Mouse (Mus musculus) lung, embryonic 15.5 days (tissue): Measurements from ENCODE around the gene Cnn2. TPM values are rescaled to one million over a fixed set of nuclear protein-coding genes. Genes with fewer than 3 reads are reported as not detected.

Experiments
- ATAC-seq: fragments of 200-750 bp; cut with Nextera tagmentation; 2 replicates; pipeline ENCODE4 v1.8.0; 2017; ENCODE audit warnings: moderate number of reproducible peaks, borderline replicate concordance; ENCODE audit not compliant: low FRiP score, low TSS enrichment; ENCODE audit errors: extremely low read depth
- H3K27ac ChIP-seq: fragments of 300-500 bp; sonication (generic); 2 replicates; pipeline ENCODE4 v1.5.1; 2015; ENCODE audit warnings: moderate library complexity, mild to moderate bottlenecking, inconsistent platforms
- H3K27me3 ChIP-seq: fragments of 300-500 bp; sonication (generic); 2 replicates; pipeline ENCODE4 v1.6.1; 2015; ENCODE audit warnings: inconsistent platforms
- H3K36me3 ChIP-seq: fragments of 300-500 bp; sonication (generic); 2 replicates; pipeline ENCODE4 v1.6.1; 2015; ENCODE audit warnings: inconsistent platforms
- H3K4me1 ChIP-seq: fragments of 300-500 bp; sonication (generic); 2 replicates; pipeline ENCODE4 v1.6.1; 2015; ENCODE audit warnings: inconsistent platforms
- H3K4me2 ChIP-seq: fragments of 300-500 bp; sonication (generic); 2 replicates; pipeline ENCODE4 v1.6.1; 2015; ENCODE audit warnings: inconsistent platforms, mild to moderate bottlenecking, moderate library complexity
- H3K4me3 ChIP-seq: fragments of 300-500 bp; sonication (generic); 2 replicates; pipeline ENCODE4 v1.5.1; 2015; ENCODE audit warnings: mild to moderate bottlenecking, inconsistent platforms
- H3K9ac ChIP-seq: fragments of 300-500 bp; sonication (generic); 2 replicates; pipeline ENCODE4 v1.6.1; 2015; ENCODE audit warnings: inconsistent platforms
- H3K9me3 ChIP-seq: fragments of 300-500 bp; sonication (generic); 2 replicates; pipeline ENCODE4 v1.6.1; 2016; ENCODE audit warnings: inconsistent platforms
- WGBS: fragments of 180-500 bp; shearing (Covaris S2); methylation state at CpG from one replicate; pipeline ENCODE4 v1.1.7; 2015; 5-methylcytosine and 5-hydroxymethylcytosine counted together
- polyA plus RNA-seq: library from polyadenylated mRNA; unstranded; fragments of >200 nt; fragmentation: Nextera tagmentation; extraction: Ambion mirVana; gene quantifications from 2 replicates; pipeline ENCODE4 v1.2.1, GENCODE M21; 2015

Gene Cnn2
- polyA plus RNA-seq, 1 experiment from 2014 or later: 375 TPM

DNA sequence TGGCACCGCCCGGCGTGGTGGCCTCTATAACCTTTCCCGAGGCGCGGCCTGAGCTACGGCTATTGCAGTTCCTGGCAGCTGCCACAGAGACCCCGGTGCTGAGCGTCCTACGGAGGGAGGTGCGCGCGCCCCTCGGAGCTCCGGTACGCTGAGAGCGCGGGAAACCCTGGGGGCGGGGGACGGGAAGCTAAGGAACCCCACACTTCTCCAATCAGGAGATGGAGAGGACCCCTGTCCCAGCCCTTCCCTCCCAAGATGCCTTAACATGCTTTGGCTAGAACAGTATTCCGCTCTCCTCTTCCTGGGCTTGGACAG, 17.2 kb upstream of the Cnn2 start:
- WGBS: 4% methylated on average over 21 of the region's 21 CpGs
- peaks cover 40% of the 10 kb centered on the region for H3K36me3 ChIP-seq
- peak overlapping the region; percentile 46 for H3K4me3 ChIP-seq
- peaks cover 31% of the 10 kb centered on the region for H3K4me1 ChIP-seq
- H3K27me3 ChIP-seq: peaks cover 30% of the 10 kb centered on the region
- no peaks in the 10 kb centered on the region for H3K9me3 ChIP-seq
- H3K4me2 ChIP-seq: peak overlapping the region; percentile 91
- ATAC-seq: 0 out of 2 replicates have a peak, but pooled peaks have one; percentile 11
- peak overlapping the region; percentile 50 for H3K9ac ChIP-seq
- no peak overlapping the region for H3K27ac ChIP-seq

DNA sequence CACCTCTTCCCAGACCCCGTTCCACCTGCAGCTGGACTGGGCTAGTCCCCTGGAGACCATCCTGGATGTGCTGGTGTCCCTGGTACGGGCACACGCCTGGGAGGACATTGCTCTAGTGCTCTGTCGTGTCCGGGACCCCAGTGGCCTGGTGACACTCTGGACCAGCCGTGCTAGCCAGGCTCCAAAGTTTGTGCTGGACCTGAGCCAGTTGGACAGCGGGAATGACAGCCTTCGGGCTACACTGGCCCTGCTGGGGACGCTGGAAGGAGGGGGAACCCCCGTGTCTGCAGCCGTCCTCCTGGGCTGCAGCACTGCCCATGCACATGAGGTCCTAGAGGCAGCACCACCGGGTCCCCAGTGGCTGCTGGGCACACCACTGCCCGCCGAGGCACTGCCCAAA, 15.6 kb upstream of the Cnn2 start:
- Histone ChIP-seq H3K4me2 (no peak overlapping the region), H3K4me3 (no peak overlapping the region), H3K27ac (no peak overlapping the region), H3K9ac (no peak overlapping the region), H3K9me3 (no peaks in the 10 kb centered on the region), H3K36me3 (peaks cover 40% of the 10 kb centered on the region), H3K4me1 (peaks cover 31% of the 10 kb centered on the region), H3K27me3 (peaks cover 30% of the 10 kb centered on the region)
- 42% methylated on average over 14 of the region's 14 CpGs for WGBS
- 0 out of 2 replicates have a peak, but pooled peaks have one; percentile 3 for ATAC-seq

DNA sequence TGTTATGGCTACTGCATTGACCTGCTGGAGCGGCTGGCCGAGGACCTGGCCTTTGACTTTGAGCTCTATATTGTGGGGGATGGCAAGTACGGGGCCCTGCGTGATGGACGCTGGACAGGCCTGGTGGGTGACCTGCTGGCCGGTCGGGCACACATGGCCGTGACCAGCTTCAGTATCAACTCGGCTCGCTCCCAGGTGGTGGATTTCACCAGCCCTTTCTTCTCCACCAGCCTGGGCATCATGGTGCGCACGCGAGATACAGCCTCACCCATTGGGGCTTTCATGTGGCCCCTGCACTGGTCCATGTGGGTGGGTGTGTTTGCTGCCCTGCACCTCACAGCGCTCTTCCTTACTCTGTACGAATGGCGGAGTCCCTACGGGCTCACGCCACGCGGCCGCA, 14.3 kb upstream of the Cnn2 start:
- Histone ChIP-seq H3K9ac (no peak overlapping the region), H3K4me1 (peaks cover 27% of the 10 kb centered on the region), H3K27ac (no peak overlapping the region), H3K36me3 (peaks cover 46% of the 10 kb centered on the region), H3K27me3 (peaks cover 30% of the 10 kb centered on the region), H3K4me2 (no peak overlapping the region), H3K9me3 (no peaks in the 10 kb centered on the region), H3K4me3 (no peak overlapping the region)
- WGBS: 85% methylated on average over 21 of the region's 21 CpGs
- ATAC-seq: no peak

DNA sequence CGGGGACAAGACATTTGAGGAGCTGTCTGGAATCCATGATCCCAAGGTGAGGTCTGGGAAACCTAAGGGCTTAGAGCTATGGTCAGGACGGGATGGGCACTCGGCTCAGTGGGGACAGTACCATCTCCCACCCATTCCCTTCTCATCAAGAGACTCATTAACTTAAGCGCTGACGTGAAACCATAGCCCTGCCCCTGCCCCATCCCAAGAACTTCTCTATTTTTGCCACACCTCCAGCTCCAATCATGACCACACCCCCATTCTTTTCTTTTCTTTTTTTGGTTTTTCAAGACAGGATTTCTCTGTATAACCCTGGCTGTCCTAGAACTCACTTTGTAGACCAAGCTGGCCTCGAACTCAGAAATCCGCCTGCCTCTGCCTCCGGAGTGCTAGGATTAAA, 13.7 kb upstream of the Cnn2 start:
- Histone ChIP-seq H3K9ac (no peak overlapping the region), H3K9me3 (no peaks in the 10 kb centered on the region), H3K4me3 (no peak overlapping the region), H3K4me2 (no peak overlapping the region), H3K4me1 (peaks cover 21% of the 10 kb centered on the region), H3K27me3 (peaks cover 25% of the 10 kb centered on the region), H3K27ac (no peak overlapping the region), H3K36me3 (peaks cover 49% of the 10 kb centered on the region)
- WGBS: 86% methylated on average over 8 of the region's 8 CpGs
- no peak for ATAC-seq

DNA sequence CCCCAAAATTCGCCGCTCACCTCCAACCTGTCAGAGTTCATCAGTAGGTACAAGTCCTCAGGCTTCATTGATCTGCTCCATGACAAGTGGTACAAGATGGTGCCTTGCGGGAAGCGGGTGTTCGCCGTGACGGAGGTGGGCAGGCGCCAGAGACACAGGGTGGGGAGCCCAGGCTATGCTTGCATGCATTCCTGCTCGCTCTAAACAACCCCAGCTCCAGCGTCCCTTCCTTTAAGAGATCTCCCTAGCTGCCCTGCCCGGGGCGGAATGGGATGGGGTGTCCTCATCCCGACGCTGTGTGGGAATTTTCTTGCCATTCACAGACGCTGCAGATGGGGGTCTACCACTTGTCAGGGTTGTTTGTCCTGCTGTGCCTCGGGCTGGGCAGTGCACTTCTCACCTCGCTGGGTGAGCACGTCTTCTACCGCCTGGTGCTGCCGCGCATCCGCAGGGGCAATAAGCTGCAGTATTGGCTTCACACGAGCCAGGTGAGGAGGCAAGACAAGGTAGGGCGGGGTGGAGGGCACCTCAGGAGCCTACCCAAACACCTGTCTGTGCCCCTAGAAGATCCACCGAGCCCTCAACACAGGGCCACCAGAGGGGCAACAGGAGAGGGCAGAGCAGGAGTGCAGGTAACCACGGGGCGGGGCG, 12.2 kb upstream of the Cnn2 start:
- WGBS: 88% methylated on average over 28 of the region's 28 CpGs
- ATAC-seq: no peak
- Histone ChIP-seq H3K4me3 (no peak overlapping the region), H3K4me2 (no peak overlapping the region), H3K9me3 (no peaks in the 10 kb centered on the region), H3K36me3 (peaks cover 49% of the 10 kb centered on the region), H3K9ac (no peak overlapping the region), H3K27me3 (peaks cover 11% of the 10 kb centered on the region), H3K27ac (no peak overlapping the region), H3K4me1 (peaks cover 8% of the 10 kb centered on the region)

DNA sequence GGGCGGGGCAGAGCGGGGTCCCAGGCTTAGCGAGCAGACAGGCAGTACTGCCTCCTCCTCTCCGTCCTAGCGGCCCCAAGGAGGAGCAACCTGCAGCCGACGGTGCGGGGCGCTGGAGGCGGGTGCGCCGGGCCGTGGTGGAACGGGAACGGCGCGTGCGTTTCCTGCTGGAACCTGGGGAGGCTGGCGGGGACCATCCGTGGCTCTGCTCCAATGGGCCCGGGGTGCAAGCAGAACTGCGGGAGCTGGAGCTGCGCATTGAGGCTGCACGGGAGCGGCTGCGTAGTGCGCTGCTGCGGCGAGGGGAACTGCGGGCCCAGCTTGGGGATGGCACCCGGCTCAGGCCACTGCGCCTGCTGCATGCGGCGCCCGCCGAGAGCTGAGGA, 11.7 kb upstream of the Cnn2 start:
- Histone ChIP-seq H3K4me2 (no peak overlapping the region), H3K36me3 (peaks cover 49% of the 10 kb centered on the region), H3K4me1 (peaks cover 9% of the 10 kb centered on the region; the same call in 1 of the 2 replicates), H3K9me3 (no peaks in the 10 kb centered on the region), H3K9ac (no peak overlapping the region), H3K27ac (no peak overlapping the region), H3K4me3 (no peak overlapping the region), H3K27me3 (peaks cover 6% of the 10 kb centered on the region)
- 80% methylated on average over 36 of the region's 36 CpGs for WGBS
- no peak for ATAC-seq

DNA sequence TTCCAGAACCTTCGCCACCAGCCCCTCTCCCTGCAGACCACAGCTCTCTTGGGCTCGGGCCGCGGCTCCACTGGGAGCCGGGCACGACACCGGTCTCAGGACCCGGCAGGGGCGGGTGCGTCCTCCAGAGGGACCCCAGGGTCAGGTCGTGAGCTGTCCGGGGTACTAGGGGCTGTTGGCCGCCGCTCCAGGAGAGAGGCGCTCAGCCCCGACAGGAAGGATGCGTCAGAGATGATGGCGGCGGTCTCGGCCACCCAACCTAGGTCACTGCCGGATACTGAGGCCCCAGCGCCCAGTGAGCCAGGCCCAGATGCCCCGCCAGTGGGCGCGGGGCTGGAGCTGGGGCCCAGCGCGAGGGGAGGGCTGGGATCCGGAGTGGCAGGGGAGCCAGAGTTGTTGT, 11.1 kb upstream of the Cnn2 start:
- peaks cover 49% of the 10 kb centered on the region for H3K36me3 ChIP-seq
- 81% methylated on average over 28 of the region's 28 CpGs for WGBS

DNA sequence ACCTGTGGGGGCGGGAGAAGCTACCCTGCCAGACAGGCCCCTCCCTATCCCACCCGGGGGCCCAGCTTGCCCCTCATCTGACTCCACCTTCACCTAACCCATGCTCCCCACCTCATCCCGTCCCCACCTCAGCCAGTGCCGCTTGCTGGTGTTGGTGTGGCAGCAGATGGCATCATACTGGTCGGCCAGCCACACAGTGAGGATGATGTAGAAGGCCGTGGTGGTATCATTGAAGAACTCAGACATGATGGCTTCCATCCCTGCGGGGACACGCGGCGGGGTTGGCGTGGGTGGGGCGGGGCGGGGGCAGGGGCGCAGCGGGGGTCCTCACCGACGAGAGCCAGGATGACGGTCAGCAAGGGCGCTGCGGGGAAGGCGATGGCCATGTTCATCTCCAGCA, 10.3 kb upstream of the Cnn2 start:
- ATAC-seq: no peak
- Histone ChIP-seq H3K27me3 (no peaks in the 10 kb centered on the region), H3K9me3 (no peaks in the 10 kb centered on the region), H3K36me3 (peaks cover 49% of the 10 kb centered on the region), H3K4me3 (no peak overlapping the region), H3K27ac (no peak overlapping the region), H3K9ac (no peak overlapping the region), H3K4me2 (no peak overlapping the region), H3K4me1 (peaks cover 15% of the 10 kb centered on the region)
- WGBS: 96% methylated on average over 21 of the region's 21 CpGs

More for the DNA sequence above, 11.1 kb upstream of the Cnn2 start:
- Histone ChIP-seq H3K4me3 (no peak overlapping the region), H3K4me1 (peaks cover 11% of the 10 kb centered on the region), H3K9ac (no peak overlapping the region), H3K27ac (no peak overlapping the region), H3K27me3 (peaks cover under 1% of the 10 kb centered on the region; the same call in 1 of the 2 replicates), H3K4me2 (no peak overlapping the region), H3K9me3 (no peaks in the 10 kb centered on the region)
- ATAC-seq: no peak

DNA sequence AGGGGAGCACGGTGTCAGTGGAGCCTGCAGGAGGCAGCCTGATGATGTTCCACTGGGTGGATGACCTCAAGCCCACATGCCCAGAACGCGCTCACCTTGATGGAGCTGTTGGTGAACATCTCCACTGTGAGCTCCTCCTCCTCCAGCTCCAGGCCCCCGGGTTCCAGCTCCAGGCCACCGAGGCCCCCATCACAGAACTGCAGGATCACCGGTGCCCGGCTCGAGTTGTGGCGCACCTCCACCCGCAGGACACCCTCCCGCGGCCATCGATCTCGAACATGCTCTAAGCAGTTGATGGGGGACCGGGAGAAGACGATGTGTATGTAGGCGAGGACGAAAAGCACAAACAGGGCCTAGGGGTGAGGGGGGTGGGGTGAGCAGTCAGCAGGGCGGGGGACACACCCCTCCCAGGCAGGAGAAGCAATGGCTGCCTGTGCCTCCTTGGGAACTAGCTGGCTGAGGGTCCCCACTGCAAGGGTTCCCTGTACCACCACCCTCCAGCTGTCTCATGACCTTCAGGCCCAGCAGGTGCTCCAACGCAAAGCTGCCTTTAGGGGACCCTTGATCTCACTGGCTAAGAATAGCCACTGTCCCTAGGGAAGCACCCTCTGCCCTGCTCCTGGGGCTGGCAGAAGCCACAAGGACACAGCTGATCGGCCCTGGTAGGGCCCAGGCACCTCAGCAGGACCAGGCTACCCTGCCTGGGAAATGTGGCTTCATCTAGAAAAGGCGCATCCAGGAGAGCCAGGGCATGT, 8.8 kb upstream of the Cnn2 start:
- WGBS: 92% methylated on average over 22 of the region's 22 CpGs
- Histone ChIP-seq H3K4me1 (peaks cover 18% of the 10 kb centered on the region), H3K27ac (no peak overlapping the region), H3K27me3 (no peaks in the 10 kb centered on the region), H3K36me3 (peaks cover 44% of the 10 kb centered on the region), H3K9me3 (no peaks in the 10 kb centered on the region), H3K9ac (no peak overlapping the region), H3K4me2 (no peak overlapping the region), H3K4me3 (no peak overlapping the region)
- no peak for ATAC-seq

DNA sequence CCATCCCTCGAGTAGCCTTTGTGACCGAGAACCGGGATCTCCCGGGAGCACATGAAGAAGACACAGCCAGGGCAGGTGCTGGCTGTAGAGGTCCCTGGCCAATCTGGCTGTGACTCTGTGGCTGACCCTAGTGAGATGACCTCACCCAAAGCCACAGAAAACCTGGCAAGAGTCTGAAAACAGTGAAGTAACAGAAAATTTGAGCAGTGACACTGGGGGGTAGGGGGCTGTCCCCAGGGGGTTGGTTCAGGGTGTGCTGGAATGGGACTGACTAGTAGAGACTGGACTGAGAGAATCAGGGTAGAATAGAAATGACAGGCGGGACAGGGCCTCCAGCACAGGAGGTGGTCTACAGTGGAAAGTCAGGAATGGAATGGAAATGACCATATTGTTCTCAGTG, 5.2 kb upstream of the Cnn2 start:
- Histone ChIP-seq H3K36me3 (peaks cover 11% of the 10 kb centered on the region), H3K9ac (peak overlapping the region; percentile 95), H3K27me3 (no peaks in the 10 kb centered on the region), H3K9me3 (no peaks in the 10 kb centered on the region), H3K4me1 (peaks cover 44% of the 10 kb centered on the region), H3K27ac (0 out of 2 replicates have a peak overlapping the region, but pooled peaks have one; percentile 99), H3K4me3 (peak overlapping the region; percentile 86), H3K4me2 (peak overlapping the region; percentile 91)
- no peak for ATAC-seq
- WGBS: 62% methylated on average over 5 of the region's 5 CpGs

DNA sequence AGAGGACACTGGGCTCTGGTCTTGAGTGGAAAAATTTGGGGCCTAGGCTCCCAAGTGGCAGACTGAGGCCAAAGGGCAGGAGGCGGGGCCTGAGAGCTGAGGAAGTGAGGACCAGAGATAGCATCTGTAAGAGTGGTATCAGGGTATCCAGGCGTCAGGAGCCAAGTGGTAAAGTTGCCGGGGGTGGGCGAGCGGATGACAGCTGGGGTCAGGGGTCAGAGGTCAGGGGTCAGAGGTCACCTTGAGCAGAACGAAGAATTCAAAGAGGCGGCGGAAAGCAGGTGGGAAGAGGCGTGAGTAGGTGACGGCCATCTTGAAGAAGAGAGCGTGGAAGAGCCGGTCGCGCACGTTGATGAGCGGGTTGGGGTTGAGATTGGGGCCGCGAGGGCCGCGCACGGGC, 4.7 kb upstream of the Cnn2 start:
- Histone ChIP-seq H3K9ac (peak overlapping the region; percentile 95), H3K9me3 (no peaks in the 10 kb centered on the region), H3K27me3 (no peaks in the 10 kb centered on the region), H3K4me1 (peaks cover 44% of the 10 kb centered on the region), H3K4me2 (peak overlapping the region; percentile 91), H3K36me3 (peaks cover 7% of the 10 kb centered on the region), H3K27ac (peak overlapping the region; percentile 99), H3K4me3 (peak overlapping the region; percentile 86)
- WGBS: 1% methylated on average over 21 of the region's 21 CpGs
- no peak for ATAC-seq

DNA sequence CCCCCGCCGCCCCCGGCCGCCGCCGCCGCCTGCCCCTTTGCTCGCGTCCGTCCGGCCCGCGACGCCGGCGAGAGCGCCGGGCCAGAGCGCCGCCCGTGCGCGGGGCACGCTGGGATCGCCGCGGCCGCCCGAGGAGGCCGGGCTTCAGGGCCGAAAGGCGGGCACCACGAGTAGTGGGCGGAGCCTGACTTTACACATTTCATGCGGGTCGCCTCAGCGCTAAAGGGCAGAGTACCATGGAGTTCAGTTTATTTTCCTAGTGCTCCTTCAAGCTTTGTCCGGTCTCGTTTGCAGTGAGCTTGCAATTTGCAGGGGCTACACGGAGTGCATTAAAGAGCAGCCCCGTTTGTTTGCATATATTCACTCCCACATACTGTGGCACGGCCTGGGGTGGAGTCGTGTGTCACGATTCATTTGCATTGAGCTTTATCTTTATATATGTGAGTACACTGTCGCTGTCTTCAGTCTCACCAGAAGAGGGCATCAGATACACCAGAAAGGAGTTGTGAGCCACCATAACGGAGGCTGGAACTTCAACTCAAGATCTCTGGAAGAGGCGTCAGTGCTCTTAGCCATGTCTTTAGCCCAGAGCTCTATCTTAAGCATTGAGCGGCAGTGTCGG, 4.1 kb upstream of the Cnn2 start, which contains the start of gene Tmem259:
TSS of gene Tmem259 (minus strand) at position 136 of the 622 bp plus-strand sequence.
- under 1% methylated on average over 48 of the region's 49 CpGs for WGBS
- Histone ChIP-seq H3K4me1 (peaks cover 49% of the 10 kb centered on the region), H3K27me3 (no peaks in the 10 kb centered on the region), H3K4me3 (peak within 1 kb of the TSS; percentile 86), H3K9ac (peak within 1 kb of the TSS; percentile 95), H3K36me3 (peaks cover under 1% of the 10 kb centered on the region; the same call in 1 of the 2 replicates), H3K4me2 (peak within 1 kb of the TSS; percentile 91), H3K9me3 (no peaks in the 10 kb centered on the region), H3K27ac (peak within 1 kb of the TSS; percentile 99)
- peak; percentile 67 for ATAC-seq
